Mouse (Mus musculus): ENCODE measurements around the gene Il1r1. TPM values are rescaled to one million over a fixed set of nuclear protein-coding genes. Genes with fewer than 3 reads are reported as not detected.

The Il1r1 gene
- total RNA-seq, 2 experiments from 2014 or later = 4.5 TPM

Other genes with a start within 250 kb of the Il1r1 start
- 1 to 10 TPM in 1 of 2 experiments, under 1 TPM in 1; 0.89 to 1.1 TPM for gene Il1r2, start 151.0 kb upstream of the Il1r1 start, total RNA-seq (2021)
- gene Il1rl2, start 99.5 kb downstream of the Il1r1 start, total RNA-seq (2021) = 1 to 10 TPM; 1.6 to 2.2 TPM
- under 1 TPM; 0.26 to 0.83 TPM for gene Il1rl1, start 204.5 kb downstream of the Il1r1 start, total RNA-seq (2021)
- gene Il18r1, start 240.5 kb downstream of the Il1r1 start, total RNA-seq (2021) = under 1 TPM in 1 of 2 experiments, not detected in 1; 0.46 TPM

Data from adrenal gland, postnatal 36 days (tissue).